Comparison of ENCODE assay signal across 8 mouse cellular contexts in genomic region chr8:88198551-88198944, GRCm38 (mm10). TPM values are rescaled to one million over a fixed set of nuclear protein-coding genes. Genes with fewer than 3 reads are reported as not detected.
DNase-seq lines count a peak whose midpoint lies in the region; ATAC-seq and TF ChIP-seq lines count a peak whose summit lies in the region.

No protein-coding gene starts in this region.

- no peak for TF ChIP-seq EP300 in heart, postnatal 0 days (IDR thresholded peaks at IDR 0.05; ENCODE audit: low read depth)

- H3K79me2 ChIP-seq in liver, adult 2 months (ENCODE audit: control insufficient read depth, insufficient read depth, low read length) = peaks cover 28% of the 10 kb centered on the region

- peak overlapping the region; percentile 94 for H3K4me3 ChIP-seq in thymus, adult 2 months (ENCODE audit: control insufficient read depth, insufficient read depth, low read length)
- H3K4me3 ChIP-seq in heart, postnatal 0 days (ENCODE audit: low read depth, low read length) = peak overlapping the region; percentile 94
- peak overlapping the region; percentile 99 for H3K4me3 ChIP-seq in liver, adult 2 months (ENCODE audit: insufficient read depth, low read depth, low read length)
- H3K4me3 ChIP-seq in neural tube, embryonic 13.5 days = peak overlapping the region; percentile 91

- no peak for TF ChIP-seq POLR2A in thymus, adult 2 months (IDR thresholded peaks at IDR 0.05; ENCODE audit: control insufficient read depth, extremely low read depth, insufficient read depth, low read length, poor library complexity)
- no peak for TF ChIP-seq POLR2A in liver, adult 2 months (IDR thresholded peaks at IDR 0.05; ENCODE audit: extremely low read depth, insufficient read depth, low read length)

- peaks cover 13% of the 10 kb centered on the region for H3K4me1 ChIP-seq in thymus, adult 2 months (replicated peaks; ENCODE audit: control insufficient read depth, insufficient read depth, low read length)
- H3K4me1 ChIP-seq in heart, postnatal 0 days (ENCODE audit: control insufficient read depth, insufficient read depth) = peaks cover 11% of the 10 kb centered on the region; the same call in 1 of the 2 replicates
- H3K4me1 ChIP-seq in liver, adult 2 months (ENCODE audit: control insufficient read depth, insufficient read depth, low read length) = peaks cover 15% of the 10 kb centered on the region
- H3K4me1 ChIP-seq in neural tube, embryonic 13.5 days (replicated peaks) = peaks cover 38% of the 10 kb centered on the region

- H3K4me2 ChIP-seq in heart, postnatal 0 days (ENCODE audit: low read depth, low read length) = peak overlapping the region; percentile 89
- peak overlapping the region; percentile 89 for H3K4me2 ChIP-seq in neural tube, embryonic 13.5 days

- H3K36me3 ChIP-seq in thymus, adult 2 months (ENCODE audit: control insufficient read depth, insufficient read depth, low read length) = no peaks in the 10 kb centered on the region
- H3K36me3 ChIP-seq in heart, postnatal 0 days (replicated peaks; ENCODE audit: control insufficient read depth, insufficient read depth, low read length) = no peaks in the 10 kb centered on the region
- H3K36me3 ChIP-seq in liver, adult 2 months (ENCODE audit: control insufficient read depth, insufficient read depth, low read length) = 0 out of 2 replicates have a peak, but pooled peaks cover 2% of the 10 kb centered on the region
- H3K36me3 ChIP-seq in neural tube, embryonic 13.5 days = no peaks in the 10 kb centered on the region

- no peak for ATAC-seq in heart, postnatal 0 days (ENCODE audit: insufficient read depth, low read depth)
- ATAC-seq in neural tube, embryonic 13.5 days (ENCODE audit: low read depth) = no peak

- TF ChIP-seq CTCF in thymus, adult 2 months (IDR thresholded peaks at IDR 0.05; ENCODE audit: borderline replicate concordance, control insufficient read depth, extremely low read depth, insufficient read depth, low read length, poor library complexity) = no peak
- no peak for TF ChIP-seq CTCF in heart, postnatal 0 days (IDR thresholded peaks at IDR 0.05; ENCODE audit: low read depth)
- no peak for TF ChIP-seq CTCF in liver, adult 2 months (IDR thresholded peaks at IDR 0.05; ENCODE audit: low read depth, low read length)

- peak; percentile 32 for DNase-seq in gastrocnemius, adult 18-20 months (ENCODE audit: low spot score)
- DNase-seq in gastrocnemius, postnatal 4 days (ENCODE audit: low spot score in 2 of 2) = no peak
- DNase-seq in thymus, adult 2 months = no peak
- no peak for DNase-seq in thymus, postnatal 25 days
- peak; percentile 49 for DNase-seq in heart, postnatal 0 days (ENCODE audit: low spot score)
- DNase-seq in liver, adult 2 months (ENCODE audit: extremely low read depth, low read depth, low spot score) = peak; percentile 85
- no peak for DNase-seq in right cerebral cortex, postnatal 14 days

- H3K27me3 ChIP-seq in thymus, adult 2 months (ENCODE audit: control insufficient read depth, insufficient read depth, low read length) = no peaks in the 10 kb centered on the region
- no peaks in the 10 kb centered on the region for H3K27me3 ChIP-seq in heart, postnatal 0 days (ENCODE audit: control insufficient read depth, insufficient read depth, low read length)
- no peaks in the 10 kb centered on the region for H3K27me3 ChIP-seq in liver, adult 2 months (ENCODE audit: control insufficient read depth, insufficient read depth, low read length)
- no peaks in the 10 kb centered on the region for H3K27me3 ChIP-seq in neural tube, embryonic 13.5 days

- 1% methylated on average over 10 of the region's 10 CpGs for WGBS in thymus, adult 2 months
- under 1% methylated on average over 10 of the region's 10 CpGs for WGBS in heart, postnatal 0 days
- under 1% methylated on average over 10 of the region's 10 CpGs for WGBS in liver, adult 2 months
- under 1% methylated on average over 10 of the region's 10 CpGs for WGBS in neural tube, embryonic 13.5 days

- no peak overlapping the region for H3K27ac ChIP-seq in thymus, adult 2 months (ENCODE audit: control insufficient read depth, insufficient read depth, low read length)
- H3K27ac ChIP-seq in heart, postnatal 0 days (ENCODE audit: low read depth) = peak overlapping the region; percentile 99
- peak overlapping the region; percentile 99 for H3K27ac ChIP-seq in liver, adult 2 months (replicated peaks; ENCODE audit: insufficient read depth, low read depth, low read length)
- H3K27ac ChIP-seq in neural tube, embryonic 13.5 days (replicated peaks) = peak overlapping the region; percentile 98

- no peaks in the 10 kb centered on the region for H3K9me3 ChIP-seq in heart, postnatal 0 days (replicated peaks; ENCODE audit: control insufficient read depth, low read length)
- H3K9me3 ChIP-seq in neural tube, embryonic 13.5 days = no peaks in the 10 kb centered on the region

- H3K9ac ChIP-seq in heart, postnatal 0 days (replicated peaks; ENCODE audit: low read depth, low read length) = peak overlapping the region; percentile 84
- peak overlapping the region; percentile 100 for H3K9ac ChIP-seq in liver, adult 2 months (ENCODE audit: low read depth, low read length)
- peak overlapping the region; percentile 91 for H3K9ac ChIP-seq in neural tube, embryonic 13.5 days

RNA-seq across cellular contexts. Expression of gene Tent4b, which starts 0.5 kb away (rescaled TPM):
- total RNA-seq in gastrocnemius, adult 18-20 months (2021) = 10 to 100 TPM; 13.0 to 15.3 TPM
- total RNA-seq in gastrocnemius, postnatal 4 days (2021) = 10 to 100 TPM; 18.1 to 21.9 TPM
- polyA plus RNA-seq in thymus, adult 2 months (2012; rRNA removed) = 33.6 and 34.1 TPM in 2 replicates
- 7.7 and 12.4 TPM in 2 replicates for total RNA-seq in heart, postnatal 0 days (2014; rRNA removed; ENCODE audit: low replicate concordance)
- 3.1 and 3.8 TPM in 2 replicates for polyA plus RNA-seq in heart, postnatal 0 days (2015; fragmentation: Nextera tagmentation; extraction: Ambion mirVana)
- 22.4 and 23.7 TPM in 2 replicates for total RNA-seq in liver, adult 2 months (2014; rRNA removed)
- polyA plus RNA-seq in liver, adult 2 months (2012; rRNA removed) = 17.3 and 18.0 TPM in 2 replicates
- polyA plus RNA-seq in neural tube, embryonic 13.5 days (2015; fragmentation: Nextera tagmentation; extraction: Ambion mirVana) = 10.0 and 11.2 TPM in 2 replicates

Comparison
In these comparisons a context has a peak if more than half of its experiments do, and no peak if none do; other contexts are left out.
1. DNase-seq: peak in gastrocnemius, adult 18-20 months (single experiment), heart, postnatal 0 days (single experiment) and liver, adult 2 months (single experiment); none in gastrocnemius, postnatal 4 days (0 of 2), thymus, adult 2 months (single experiment), thymus, postnatal 25 days (single experiment) and right cerebral cortex, postnatal 14 days (single experiment).
2. Peak in every context shown above with its lines, with median percentiles within 50 percentile points of each other: H3K4me3 ChIP-seq and H3K9ac ChIP-seq.